Mouse (Mus musculus): ENCODE results near the gene Tomm70a. TPM values are rescaled to one million over a fixed set of nuclear protein-coding genes. Genes with fewer than 3 reads are reported as not detected.

Tomm70a gene
- 14.3 and 19.0 TPM in 2 replicates for polyA plus RNA-seq (2012; rRNA removed)

DNA sequence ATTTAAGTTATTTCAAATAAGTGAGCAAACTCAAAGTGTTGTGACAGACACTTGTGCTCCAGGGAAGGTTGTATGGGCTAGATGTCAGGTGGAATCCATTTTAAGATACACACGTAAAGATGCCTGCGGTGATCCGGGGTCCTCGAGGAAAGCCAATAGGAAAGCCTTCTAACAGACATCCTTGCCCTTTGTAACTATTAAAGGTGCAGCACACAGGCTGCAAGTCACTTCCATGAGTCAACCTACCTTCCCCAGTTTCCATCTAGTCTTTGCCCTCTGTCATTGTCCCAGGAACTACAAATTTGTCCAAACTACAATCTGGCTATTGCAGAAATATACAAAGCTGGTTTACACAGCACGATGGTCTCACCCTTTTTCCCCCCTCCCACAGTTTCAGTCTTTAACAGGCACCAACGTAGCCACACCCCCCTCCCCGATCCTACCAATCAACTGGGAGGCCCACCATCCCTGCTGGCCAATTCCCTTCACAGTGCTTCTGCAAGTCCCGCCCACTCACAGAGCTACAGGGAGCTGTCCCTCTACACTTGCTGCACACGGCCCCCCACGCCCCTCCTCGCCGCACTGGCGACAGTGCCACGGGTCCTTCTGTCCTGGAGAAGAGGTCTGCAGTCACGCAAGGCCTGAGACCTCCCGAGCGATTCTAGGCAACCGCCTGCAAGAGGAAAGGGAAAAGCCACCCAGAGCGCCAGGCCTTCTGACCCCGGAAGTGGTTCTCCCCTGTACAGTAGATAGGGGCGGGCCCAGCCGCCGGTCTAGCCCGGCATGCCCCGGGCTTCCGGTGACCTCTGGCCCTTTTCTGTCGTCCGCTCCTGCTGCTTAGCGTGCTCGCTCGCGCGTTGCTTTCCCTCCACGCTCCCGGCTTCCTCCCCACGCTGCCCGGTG is at the start of gene Tomm70a:
Gene Tomm70a, plus strand, starts transcription at position 791 of the 903 bp plus-strand sequence.

DNA sequence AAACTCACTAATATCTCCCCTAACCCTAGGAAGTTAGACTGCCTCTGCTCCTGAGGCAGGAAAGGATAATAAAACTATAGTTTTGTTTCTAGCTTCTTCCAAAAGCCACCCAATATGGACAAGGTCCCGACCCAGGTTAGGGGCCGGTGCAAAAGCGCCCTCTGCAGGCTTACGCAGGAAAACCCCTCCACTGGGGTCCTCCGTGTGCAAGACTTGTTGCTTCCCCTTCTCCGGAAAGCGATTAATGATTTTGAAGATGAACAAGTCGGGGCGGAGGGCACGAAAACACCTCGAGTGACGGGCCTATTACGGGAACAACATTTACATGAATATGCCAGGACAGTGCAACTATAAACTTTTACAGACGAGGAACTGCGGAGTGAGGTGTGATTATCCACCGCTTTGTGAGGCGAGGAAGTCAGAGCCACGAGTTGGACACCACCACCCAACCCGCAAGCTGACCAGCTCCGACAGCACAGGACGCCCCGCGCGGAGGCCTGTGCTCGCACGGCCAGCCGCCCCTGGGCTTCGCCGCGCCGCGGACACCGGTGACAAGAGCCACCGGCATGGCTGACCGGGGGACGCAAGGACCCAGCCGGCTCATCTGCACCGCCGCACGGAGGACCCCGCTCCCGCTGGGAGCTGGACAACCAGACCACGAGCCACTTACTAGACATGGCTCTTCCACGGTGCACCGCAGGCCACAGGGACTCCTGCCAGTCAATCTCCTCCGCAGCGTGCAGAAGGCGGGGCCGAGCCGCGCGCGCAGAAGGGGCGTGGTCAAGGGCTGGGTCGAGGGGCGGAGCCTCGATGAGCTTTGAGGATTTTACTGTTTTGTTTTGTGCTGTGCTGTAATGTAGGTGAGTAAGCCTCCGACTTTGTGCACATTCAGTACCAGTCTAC is 45.4 kb downstream of the Tomm70a start, which contains the start of gene Nit2:
Gene Nit2, minus strand, starts transcription at position 731 of the 903 bp plus-strand sequence.

Other genes starting within 250 kb of the Tomm70a start
- gene Tmem45a, start 235.5 kb upstream of the Tomm70a start, polyA plus RNA-seq (2012; rRNA removed), result 3.4 and 4.2 TPM in 2 replicates
- gene Lnp1, start 193.6 kb upstream of the Tomm70a start, polyA plus RNA-seq (2012; rRNA removed), result not detected in 2 replicates
- gene Tmem45a2, start 50.3 kb upstream of the Tomm70a start, polyA plus RNA-seq (2012; rRNA removed), result not detected in 2 replicates
- 28.0 and 28.7 TPM in 2 replicates for gene Nit2, start 45.6 kb downstream of the Tomm70a start, polyA plus RNA-seq (2012; rRNA removed)
- 12.4 and 16.2 TPM in 2 replicates for gene Tbc1d23, start 109.8 kb downstream of the Tomm70a start, polyA plus RNA-seq (2012; rRNA removed)
- gene Tmem30c, start 171.2 kb downstream of the Tomm70a start, polyA plus RNA-seq (2012; rRNA removed), result not detected in 2 replicates
- gene Filip1l, start 231.4 kb downstream of the Tomm70a start, polyA plus RNA-seq (2012; rRNA removed), result 4.2 and 5.9 TPM in 2 replicates